Mouse (Mus musculus): Measurements from ENCODE around the gene Sim2.

Gene Sim2

DNA sequence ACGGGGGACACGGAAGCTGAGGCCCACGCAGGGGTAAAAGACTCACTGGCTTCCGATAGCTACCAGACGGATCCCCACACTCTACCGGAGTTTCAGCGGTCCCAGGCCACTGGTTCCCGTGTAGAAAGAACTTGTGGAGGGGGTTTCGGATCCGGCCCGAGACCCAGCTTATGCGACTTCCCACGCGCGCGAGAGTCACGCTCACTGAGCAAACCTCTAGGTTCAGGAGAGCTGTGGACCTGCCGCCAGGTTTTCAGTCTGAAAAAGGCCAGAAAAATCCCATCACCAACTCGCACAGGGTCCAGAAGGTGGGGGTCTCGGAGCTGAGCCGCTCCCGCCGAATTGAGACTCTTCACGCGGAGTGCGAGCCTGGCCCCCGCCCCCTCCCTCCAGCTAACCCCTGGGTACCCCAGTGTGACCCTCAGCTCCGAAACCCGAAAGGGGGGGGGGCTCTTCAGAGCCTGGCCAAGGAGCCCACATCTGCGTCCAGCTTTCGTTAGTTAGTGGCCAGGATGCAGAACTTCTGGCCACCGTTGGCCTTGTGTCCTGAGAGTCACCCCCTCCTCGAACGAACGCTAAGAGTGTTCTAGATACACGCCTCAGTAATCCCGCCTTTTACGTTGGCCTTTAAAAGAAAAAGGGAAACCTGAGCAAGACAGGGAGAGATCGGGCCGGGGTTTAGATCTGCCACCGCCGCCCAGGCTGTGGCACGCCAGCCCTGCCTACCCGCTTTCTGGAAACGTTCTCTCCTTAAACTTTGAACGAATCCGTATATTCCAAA lies 5.5 kb upstream of the Sim2 start:
- DNase-seq (ENCODE audit: low read depth) = no peak

DNA sequence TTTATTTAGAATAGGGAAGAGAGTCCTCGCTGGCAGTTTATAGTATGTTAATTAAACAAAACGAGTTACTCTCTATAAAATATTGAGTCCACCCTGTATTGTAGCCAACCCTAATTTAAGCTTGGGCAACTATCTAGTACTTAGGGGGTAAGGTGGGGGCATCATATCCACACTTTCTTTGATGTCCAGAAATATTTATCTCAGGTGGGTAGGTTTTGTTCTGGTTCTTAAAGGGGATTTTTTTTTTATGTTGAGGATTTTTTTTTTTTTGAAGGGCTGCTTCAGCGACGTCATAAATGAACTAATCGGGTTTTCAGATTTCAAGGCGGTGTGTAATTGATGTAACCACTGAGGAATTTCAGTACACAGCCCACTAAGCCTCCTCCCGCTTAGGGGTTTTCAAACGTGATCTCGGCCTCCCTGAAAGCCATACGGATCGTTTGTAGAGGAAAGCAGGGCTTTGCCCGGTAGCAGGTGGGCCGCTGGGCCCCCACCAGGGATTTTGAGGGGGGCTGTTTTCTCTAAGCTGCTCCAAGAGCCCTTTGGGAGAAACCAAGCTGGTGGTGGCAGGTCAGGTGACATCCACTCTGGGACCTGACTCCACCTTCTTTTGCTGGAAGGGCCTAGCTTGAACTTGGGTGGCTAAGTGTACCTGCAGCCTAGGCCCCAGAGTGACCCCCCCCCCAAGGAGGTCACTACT lies 4.7 kb upstream of the Sim2 start:
- DNase-seq (ENCODE audit: low read depth) = no peak

DNA sequence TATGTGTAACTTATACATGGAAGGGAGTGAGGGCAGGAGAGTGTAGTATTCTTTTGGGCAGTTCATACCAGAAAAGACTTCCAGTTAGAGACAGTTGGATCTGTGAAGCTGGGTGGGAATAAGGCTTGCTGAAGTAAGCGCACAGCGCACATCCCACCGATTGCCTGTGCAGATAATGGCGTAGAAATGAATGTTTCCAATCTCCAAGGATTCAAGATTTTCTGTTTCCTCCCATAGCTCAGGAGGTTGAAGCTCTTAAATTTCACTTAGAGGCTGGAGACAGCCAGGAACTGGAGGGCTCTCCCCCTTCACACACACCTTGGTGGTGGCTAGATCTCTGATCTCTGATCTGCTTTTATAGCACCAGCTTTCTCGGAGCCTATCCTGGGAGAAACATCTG lies 3.1 kb upstream of the Sim2 start:
- no peak for DNase-seq (ENCODE audit: low read depth)

DNA sequence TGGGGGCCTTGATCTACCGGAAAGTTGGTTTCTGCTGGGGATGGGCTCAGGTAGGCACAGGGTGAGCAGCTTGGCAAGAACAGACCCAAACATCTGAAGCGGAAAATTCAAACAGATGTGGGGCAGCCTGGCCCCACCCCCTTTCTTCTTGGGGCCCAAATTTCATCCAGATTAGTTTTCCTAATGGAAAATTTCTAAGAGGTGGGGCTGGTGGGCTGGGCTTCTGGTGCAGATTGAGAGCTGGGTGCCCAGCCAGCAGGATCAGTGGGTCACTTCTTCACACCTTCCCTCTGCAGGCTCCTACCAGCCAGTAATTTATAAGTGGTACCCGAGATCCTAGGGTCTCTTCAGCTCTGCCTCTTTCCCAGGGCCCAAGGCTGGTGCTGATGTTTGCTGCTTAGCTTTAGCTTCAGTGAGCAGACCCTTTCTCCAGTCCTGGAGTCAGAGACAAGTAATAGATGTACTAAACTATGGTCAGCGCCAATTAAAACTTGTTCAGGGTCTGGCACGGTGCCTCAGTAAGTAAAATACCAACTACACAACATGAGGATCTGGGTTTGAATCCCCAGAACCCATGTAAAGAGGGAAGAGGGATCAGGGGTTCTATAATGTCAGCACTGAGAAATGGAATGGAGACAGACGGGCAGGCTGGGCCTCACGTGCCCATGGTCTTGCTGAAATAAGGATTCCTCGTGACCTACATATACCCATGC lies 2.6 kb upstream of the Sim2 start:
- DNase-seq (ENCODE audit: low read depth) = no peak

DNA sequence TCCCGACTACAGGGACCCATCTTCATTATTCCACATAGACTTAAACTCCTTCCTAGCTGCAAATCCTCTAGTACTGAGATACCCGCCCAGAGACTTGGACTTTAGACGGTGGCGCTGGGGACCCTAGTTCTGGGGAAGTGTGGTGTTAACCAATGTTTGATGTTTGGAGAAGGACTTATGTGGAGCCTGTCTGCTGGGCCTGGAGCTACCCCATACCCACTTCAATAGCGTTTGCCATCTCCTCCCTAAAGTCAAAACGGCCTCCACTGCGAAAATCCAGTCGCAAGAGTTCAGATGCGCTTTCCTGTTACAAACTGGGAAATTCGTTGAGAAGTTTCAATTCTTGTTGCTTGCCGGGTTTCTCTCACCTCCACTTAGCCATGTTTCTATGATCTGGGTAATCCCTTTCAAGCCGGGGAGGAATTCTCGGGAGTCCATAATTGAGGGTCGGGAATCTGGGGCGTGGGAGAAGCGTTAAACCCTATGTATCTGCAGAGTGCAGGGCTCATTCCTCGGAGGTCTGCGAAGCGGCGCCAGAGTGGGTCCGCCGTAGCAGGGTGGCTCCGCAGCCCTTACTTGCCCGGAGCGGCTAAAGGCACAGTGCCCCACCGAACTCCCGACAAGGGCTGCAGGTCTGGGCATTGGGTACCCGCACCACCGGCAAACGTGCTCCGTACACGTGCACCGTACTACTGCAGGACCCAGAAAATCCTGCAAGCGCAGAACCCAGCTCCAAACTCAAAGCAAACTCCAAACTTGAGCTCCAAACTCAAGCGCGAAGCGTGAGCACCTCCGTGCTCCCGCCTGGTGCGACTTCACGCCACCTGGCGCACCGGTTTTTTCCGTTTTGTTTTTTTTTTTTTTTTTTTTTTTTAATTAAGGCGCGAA lies 1.5 kb upstream of the Sim2 start:
- no peak for DNase-seq (ENCODE audit: low read depth)

DNA sequence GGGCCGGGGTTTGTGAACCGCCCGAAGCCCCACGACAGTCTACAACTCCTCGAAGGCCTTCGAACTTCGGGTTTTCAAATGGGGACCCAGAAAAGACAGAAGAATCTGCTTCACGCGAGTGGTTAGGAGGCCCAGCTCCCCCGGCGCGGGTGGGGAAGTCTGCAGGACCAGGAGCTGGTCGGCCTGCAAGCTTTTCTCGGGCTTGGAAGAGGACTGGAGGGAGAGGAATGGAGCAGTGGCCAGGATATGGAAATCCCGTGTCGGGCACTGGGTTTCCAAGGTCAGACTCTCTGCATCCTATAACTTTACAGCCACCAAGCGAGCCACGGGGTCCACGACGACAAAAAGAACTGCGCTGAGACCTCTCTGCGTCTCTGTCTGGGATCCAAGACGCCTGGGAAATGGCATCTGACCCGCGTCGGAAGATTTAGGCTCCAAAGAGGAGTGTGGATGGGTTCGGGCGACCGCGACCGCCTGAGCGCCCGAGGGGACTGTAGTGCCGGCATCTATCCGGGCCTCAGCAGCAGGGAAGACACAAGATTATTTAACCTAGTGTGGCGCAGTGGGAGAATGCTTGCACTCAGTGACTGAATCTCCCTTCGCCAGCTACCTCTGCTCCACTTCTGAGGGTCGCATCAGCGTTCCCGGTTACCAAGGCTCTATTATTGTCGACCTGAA lies 744 bp upstream of the Sim2 start:
- DNase-seq (ENCODE audit: low read depth) = no peak

DNA sequence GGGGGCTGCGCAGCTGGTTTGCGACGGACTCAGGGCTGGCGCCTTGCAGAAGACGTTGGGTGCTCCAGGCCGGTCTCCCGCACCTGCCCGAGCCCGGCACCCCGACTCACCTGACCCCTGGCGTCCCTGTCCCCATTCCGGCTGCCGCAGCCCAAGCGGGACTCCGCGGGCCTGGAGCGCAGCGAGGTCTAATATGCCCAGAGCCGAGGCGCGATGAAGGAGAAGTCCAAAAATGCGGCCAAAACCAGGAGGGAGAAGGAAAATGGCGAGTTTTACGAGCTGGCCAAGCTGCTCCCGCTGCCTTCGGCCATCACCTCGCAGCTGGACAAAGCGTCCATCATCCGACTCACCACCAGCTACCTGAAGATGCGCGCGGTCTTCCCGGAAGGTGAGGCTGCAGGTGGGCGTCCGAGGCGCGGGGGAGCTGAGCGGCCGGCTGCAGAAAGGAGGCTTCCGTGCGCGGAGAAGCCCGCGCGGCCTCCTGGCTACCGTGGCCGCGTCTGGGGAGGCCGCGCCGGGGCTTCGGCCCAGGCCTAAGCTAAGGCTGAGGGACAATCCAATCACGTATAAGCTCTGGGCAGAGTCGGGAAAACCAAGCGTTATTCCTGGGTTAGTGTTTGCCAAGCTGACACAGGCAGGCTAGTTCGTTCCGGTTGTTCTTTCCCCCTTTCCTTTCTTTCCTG lies 1.0 kb downstream of the Sim2 start:
- DNase-seq (ENCODE audit: low read depth) = no peak

DNA sequence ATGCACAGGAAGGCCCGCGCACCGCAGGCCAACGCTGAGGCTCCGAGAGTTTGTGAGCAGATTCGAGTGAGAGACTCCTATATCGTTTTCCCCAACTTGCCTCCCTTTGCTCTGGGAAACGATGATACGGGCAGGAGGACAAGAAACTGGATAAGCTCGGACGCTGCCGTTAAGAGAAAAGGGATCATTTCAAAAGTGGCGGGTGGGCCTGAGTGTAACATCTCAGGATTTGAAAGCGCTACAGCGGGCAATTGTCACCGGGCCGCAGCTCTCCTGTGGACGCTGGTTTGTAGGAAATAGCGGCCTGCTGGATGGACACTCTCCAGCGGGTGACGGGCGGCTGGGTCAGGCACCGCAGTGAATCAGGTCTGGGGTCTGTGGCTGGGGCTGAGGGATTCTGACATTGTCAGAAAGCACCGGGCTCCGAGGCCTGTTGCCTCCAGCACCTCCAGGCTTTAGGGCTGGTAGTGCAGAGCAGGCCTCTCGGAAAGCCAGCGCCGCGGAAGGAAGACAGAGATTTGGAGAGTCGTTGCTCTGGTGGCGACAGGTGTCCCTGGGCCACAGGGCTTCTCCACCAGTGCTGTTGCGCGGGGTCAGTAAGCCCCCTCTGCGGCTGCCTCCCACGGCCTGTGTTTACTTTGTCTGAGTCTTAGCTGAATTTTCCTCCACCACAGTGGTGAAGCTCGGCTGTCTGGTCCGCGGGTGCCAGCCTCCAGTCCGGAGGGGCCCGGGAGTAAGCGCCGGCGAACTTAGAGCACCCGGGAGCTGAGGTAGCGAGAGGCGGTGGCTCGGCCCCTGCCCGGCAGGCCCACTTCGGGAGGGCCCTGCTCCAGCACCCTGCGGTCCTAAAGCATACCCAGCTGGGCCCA lies 2.2 kb downstream of the Sim2 start:
- no peak for DNase-seq (ENCODE audit: low read depth)

DNA sequence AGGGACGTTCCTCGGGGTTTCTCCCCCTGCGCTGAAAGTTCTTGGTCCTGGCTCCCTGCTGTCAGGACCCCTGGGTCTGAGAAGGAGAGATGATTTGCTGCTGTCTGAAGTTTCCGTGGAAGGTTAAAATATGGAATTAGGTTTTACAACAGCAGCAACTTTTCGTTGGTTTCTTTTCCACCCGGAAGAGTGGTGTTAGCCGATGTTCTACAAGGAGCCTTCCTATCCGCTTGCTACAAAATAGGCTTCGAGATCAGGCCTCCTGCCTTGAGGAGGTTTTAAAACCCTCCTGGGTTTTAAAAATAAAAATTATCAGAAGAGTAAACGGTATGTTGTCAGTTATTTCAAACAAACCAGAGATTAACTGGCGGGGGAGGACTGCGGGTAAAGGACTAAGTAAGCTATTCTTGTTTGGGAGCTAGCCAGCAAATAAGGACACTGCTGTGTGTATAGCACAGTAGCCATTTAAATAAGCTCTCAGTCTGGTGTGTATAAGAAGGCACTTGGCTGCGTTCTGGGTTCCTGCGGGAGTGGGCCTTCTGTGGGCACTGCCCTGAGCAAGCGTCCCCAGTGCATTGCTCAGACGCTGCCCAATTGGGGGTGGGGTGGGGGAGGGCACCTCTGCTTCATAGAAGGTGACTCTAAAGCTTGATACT lies 3.0 kb downstream of the Sim2 start:
- DNase-seq (ENCODE audit: low read depth) = no peak

DNA sequence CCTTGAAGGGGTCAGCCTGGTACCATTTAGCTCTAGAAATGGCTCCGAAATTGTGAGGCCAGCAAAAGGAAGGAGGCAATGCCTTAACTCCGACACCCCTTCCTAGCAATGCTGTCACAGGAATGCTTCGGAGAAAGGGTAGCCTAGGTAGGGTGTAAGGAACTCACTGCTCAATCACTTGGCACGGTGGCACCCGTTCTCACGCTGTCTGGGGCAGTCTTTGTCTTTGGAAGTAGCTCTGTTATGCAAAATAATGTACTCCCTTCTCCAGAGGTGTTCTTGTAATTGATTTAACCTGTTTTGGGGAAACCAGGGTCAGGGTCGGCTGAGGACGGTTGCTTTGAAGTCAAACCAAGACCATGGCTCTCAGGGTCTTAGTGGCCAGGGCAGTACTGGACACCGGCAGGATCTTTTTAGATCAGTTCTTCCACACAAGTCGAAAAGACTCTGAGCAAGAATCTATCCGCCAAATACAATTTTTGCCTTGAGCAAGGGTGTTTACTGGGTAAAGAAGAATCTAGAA lies 3.6 kb downstream of the Sim2 start:
- no peak for DNase-seq (ENCODE audit: low read depth)

DNA sequence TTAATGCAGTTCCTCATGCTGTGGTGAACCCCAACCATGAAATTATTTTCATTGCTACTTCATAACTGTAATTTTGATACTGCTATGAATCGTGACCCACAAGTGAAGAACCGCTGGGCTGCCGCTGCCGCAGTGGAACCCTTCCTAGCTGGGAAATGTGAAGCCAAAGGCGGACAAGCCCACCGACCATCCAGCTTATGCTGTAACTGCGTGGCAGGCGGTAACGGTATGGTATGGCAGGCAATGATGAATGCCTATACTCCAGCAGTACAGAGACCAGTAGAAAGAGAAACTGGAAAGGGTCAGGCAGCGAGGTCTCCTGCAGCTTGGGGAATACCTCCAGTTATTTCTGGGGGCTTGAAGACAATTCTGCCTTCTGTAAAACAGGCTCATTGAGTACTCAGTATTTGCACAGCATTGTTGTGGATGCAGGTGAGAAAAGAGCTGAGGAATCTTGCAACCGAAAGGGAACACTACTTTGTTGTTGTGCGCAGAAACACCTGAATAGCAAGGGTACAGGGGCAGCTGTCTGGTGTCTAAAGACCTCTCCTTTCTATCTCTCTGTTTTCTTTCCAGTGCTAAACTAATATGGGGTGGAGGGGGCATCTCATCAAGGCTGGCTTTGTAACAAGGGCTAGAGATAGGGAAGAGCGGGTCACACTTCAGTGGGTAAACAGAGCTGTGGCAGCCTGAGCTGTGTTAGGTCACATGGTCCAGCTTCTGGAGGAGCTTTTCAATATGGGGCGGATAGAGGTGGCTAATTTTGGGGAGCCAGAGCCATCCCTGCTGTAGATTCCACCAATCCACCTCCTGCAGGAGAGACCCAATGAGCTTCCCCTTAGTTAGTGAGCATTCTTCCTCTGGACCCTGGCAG lies 4.3 kb downstream of the Sim2 start:
- no peak for DNase-seq (ENCODE audit: low read depth)

DNA sequence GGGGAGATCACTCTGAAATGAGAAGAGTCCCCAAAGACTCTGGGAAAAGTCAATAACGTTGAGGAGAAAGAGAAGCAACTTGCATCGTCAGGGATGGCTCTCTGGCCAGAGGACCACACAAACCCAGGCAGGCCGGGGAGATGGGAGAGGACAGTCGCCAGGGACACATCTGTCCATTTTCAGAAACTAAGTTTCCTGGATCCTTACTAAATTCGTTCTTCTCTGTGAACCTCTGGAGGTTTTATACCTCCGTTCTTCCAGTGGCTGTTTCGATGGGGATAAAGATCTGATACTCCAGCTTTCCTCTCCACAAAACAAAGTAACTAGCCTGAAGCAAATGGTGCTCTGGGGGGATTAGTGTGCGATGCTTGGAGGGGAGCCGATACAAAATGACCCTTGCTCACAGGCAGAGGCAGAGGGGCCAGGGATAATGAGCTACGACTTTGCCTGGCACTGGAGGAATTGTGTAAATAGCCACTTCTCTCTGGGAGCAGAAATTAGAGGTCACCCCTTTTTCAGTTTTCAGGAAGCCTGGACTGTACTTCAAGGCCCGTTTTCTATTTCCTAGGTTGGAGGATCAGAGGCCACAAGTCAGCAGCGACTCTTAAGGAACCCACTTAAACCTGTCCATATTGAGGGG lies 7.9 kb downstream of the Sim2 start:
- DNase-seq (ENCODE audit: low read depth) = no peak

DNA sequence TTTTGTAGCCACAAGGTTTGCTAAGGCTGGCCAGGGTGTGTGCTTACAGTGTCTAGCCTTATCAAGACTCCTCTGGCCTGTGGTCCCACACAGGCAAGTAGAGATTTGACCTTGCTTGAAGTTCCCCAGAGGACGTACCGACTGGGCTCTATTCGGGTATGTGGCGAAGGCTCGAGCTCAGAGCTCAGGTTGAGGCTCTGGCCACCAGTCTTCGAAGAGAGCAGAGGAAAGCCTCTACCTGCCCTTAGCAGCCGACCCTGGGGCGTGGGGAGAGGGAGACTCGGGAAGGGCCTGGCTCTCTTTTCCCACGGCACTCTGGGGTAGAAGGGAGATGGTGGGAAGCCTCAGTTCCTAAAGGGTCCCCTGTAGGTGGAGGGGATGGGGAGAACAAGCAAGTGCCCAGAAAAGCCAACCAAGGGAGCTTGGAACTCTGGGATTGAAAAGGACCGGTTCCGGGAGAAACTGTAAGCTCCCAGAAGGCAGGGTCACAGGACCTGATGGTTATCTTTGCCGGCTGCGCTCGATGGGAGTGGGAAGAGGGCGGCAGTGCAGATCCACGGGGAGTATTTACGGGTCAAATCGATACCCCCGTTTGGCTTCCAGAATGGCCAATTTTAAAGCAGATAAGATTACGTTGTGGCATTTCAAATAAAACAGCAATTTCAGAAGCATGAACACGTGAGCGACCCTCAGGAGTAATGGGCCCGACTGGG lies 8.6 kb downstream of the Sim2 start:
- no peak for DNase-seq (ENCODE audit: low read depth)

DNA sequence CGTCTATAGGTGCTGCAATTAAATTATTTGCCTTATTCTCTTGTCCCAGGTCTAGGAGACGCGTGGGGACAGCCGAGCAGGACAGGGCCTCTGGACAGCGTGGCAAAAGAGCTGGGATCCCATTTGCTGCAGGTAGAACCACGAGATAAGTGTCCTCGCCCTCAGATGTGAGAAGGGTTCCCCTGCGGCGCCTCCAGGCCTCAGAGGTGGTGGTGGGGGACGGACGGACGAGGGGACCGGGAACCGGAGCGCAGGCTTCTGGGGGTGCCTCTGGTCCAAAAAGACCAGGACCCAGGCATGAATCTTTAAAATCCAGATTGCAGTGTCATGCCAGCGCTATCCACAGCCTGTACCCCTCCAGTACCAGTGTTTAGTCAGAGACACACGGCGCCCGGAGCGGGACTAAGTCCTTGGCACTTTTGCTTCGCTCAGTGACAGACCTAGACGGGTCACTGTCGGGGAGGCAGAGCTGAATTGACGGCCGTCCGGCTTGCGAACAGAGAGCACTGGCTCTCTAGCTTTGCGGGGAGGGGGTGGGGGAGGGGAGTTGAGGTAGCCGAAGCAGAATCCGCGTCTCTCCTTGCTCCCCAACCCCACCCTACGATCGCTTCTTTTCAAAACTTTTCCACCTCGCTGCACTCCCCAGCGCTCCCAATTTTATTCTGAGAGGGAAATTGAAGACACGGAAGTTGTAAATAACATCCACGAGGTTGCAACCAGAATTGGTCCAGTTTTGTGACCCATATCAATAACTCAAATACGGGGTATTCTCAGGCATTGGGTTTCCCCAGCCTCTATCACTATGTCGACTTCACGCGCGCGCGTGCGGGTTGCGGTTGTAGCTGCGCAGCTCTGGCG lies 9.7 kb downstream of the Sim2 start:
- no peak for DNase-seq (ENCODE audit: low read depth)

DNA sequence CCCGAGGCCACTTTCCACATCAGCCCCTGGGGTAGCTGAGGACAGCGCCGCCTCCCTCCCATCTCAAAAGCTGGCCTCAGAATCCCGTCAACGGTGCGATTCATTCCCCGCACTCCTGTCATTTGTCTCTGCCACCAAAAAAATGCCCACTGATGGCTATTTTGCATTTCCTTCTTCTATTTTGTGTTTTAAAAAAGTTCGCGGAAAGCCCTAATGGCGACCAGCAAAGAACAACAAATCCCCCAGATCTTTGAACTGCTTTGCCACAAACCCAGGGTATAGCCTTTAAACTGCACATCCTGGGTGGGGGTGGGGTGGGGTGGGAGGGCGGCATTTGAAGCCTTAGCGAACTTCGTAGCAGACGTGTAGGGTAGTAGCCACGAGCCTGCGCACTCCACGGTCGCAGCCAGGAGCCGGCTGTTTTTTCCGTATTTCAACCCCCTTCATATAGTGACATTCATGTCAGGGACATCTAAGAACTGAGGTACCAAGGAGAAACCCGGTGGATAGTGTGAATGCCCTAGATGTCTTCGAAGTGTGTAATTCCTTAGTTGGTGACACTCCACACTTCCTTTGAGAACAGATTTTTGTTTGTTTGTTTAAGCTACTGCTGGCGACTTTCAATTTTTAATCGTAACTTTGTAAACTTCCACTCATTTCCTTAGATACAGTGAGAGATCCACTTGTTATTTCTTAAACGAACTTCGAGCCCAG lies 10.5 kb downstream of the Sim2 start:
- no peak for DNase-seq (ENCODE audit: low read depth)

Measured in fibroblast of lung, adult 2 months (primary cell).